ENCODE assay signal across 8 mouse cellular contexts in the genomic region with DNA sequence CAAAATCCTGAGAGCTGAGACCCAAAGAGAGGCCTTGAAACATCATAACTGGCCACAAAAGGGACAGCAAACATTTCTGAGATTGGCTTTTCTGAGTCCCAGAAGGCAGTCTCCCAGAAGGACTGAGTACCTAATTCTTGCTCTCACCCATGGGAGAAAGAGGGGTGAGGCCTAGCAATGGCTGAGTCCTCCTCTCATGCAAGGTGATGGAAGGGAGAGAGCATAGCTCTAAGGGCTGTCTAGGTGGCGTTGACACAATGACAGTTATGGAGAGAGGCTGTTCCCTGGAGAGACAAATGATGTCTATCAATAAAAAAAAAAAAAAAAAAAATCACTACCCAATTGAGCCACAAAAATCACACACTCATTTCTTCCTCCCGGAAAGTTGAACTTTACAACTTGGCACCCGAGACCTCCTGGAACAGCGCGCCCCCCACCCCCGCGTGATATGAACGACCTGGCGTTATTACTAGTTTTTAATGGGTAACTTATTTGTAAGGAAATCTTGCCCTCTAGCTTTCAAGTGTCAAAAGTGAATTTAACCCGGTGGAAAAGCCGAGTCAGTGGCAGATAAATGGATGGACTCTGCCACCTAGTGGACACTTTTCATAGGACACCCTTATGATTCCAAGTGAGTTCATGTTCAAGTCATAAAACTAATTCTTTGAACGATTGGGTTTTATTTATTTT.
DNase-seq lines count a peak whose midpoint lies in the region; ATAC-seq and TF ChIP-seq lines count a peak whose summit lies in the region.

No protein-coding gene starts in this region.

- H3K79me2 ChIP-seq in heart, adult 2 months (replicated peaks; ENCODE audit: control insufficient read depth, insufficient read depth, low read length) = no peaks in the 10 kb centered on the region

- TF ChIP-seq EP300 in heart, adult 2 months (IDR thresholded peaks at IDR 0.05; ENCODE audit: insufficient read depth, low read depth, low read length) = no peak

- intact Hi-C loops in heart, adult 2 months (cut with DNase I) = loop anchor here (1.0 kb wide), 2 partner anchors 146 to 187 kb away; no protein-coding TSS in a partner anchor
- intact Hi-C loops in gastrocnemius, postnatal 14 days (cut with DNase I; ENCODE audit: low total_unique reads) = loop anchor here (2.0 kb wide), 2 partner anchors 145 to 187 kb away; no protein-coding TSS in a partner anchor
- intact Hi-C loops in left cerebral cortex, postnatal 36 days (cut with DNase I) = loop anchor here (1.0 to 10.0 kb wide), 3 partner anchors 146 to 1613 kb away; no protein-coding TSS in a partner anchor

- H3K36me3 ChIP-seq in heart, adult 2 months (ENCODE audit: control insufficient read depth, insufficient read depth, low read length) = no peaks in the 10 kb centered on the region
- no peaks in the 10 kb centered on the region for H3K36me3 ChIP-seq in heart, embryonic 10.5 days
- no peaks in the 10 kb centered on the region for H3K36me3 ChIP-seq in midbrain, embryonic 14.5 days (ENCODE audit: control insufficient read depth, insufficient read depth, low read length)

- H3K4me3 ChIP-seq in heart, adult 2 months = no peak overlapping the region
- no peak overlapping the region for H3K4me3 ChIP-seq in heart, embryonic 10.5 days
- no peak overlapping the region for H3K4me3 ChIP-seq in midbrain, embryonic 14.5 days (replicated peaks; ENCODE audit: low read depth, low read length)

- WGBS in heart, adult 2 months = 11% methylated on average over 12 of the region's 12 CpGs
- 16% methylated on average over 12 of the region's 12 CpGs for WGBS in heart, embryonic 10.5 days
- WGBS in midbrain, embryonic 14.5 days = 17% methylated on average over 12 of the region's 12 CpGs

- no peak overlapping the region for H3K27ac ChIP-seq in heart, adult 2 months
- H3K27ac ChIP-seq in heart, embryonic 10.5 days = no peak overlapping the region
- H3K27ac ChIP-seq in midbrain, embryonic 14.5 days (replicated peaks; ENCODE audit: low read depth, low read length) = no peak overlapping the region

- ATAC-seq in midbrain, embryonic 14.5 days (ENCODE audit: low FRiP score, low TSS enrichment) = no peak; the same call in 1 of the 2 replicates

- H3K4me2 ChIP-seq in midbrain, embryonic 14.5 days (ENCODE audit: low read length) = no peak overlapping the region

- no peak overlapping the region for H3K9ac ChIP-seq in heart, adult 2 months (ENCODE audit: low read depth, low read length)
- no peak overlapping the region for H3K9ac ChIP-seq in midbrain, embryonic 14.5 days (replicated peaks; ENCODE audit: low read length)

- no peak for TF ChIP-seq POLR2A in heart, adult 2 months (IDR thresholded peaks at IDR 0.05; ENCODE audit: insufficient read depth, low read depth, low read length)

- peak; percentile 84 for TF ChIP-seq CTCF in heart, adult 2 months (IDR thresholded peaks at IDR 0.05)

- H3K4me1 ChIP-seq in heart, adult 2 months (ENCODE audit: control insufficient read depth, insufficient read depth, low read length) = no peaks in the 10 kb centered on the region
- H3K4me1 ChIP-seq in heart, embryonic 10.5 days = no peaks in the 10 kb centered on the region
- 0 out of 2 replicates have a peak, but pooled peaks cover 4% of the 10 kb centered on the region for H3K4me1 ChIP-seq in midbrain, embryonic 14.5 days (ENCODE audit: control insufficient read depth, insufficient read depth, low read length)

- no peaks in the 10 kb centered on the region for H3K9me3 ChIP-seq in heart, embryonic 10.5 days
- no peaks in the 10 kb centered on the region for H3K9me3 ChIP-seq in midbrain, embryonic 14.5 days (ENCODE audit: control insufficient read depth, low read length)

- H3K27me3 ChIP-seq in heart, adult 2 months (ENCODE audit: control insufficient read depth, insufficient read depth, low read length) = peaks cover 1% of the 10 kb centered on the region; the same call in 1 of the 2 replicates
- H3K27me3 ChIP-seq in heart, embryonic 10.5 days (ENCODE audit: insufficient read depth, poor library complexity, severe bottlenecking) = peaks cover 25% of the 10 kb centered on the region
- H3K27me3 ChIP-seq in midbrain, embryonic 14.5 days (ENCODE audit: control insufficient read depth, insufficient read depth, low read length) = peaks cover 28% of the 10 kb centered on the region

- peak; percentile 45 to 51 for DNase-seq in heart, adult 2 months
- no peak for DNase-seq in heart, embryonic 10.5 days (ENCODE audit: low spot score)
- peak; percentile 81 to 89 for DNase-seq in cerebellum, postnatal 10 days
- peak; percentile 44 for DNase-seq in gastrocnemius, postnatal 14 days
- peak; percentile 75 for DNase-seq in kidney, adult 18-20 months
- peak; percentile 42 to 64 for DNase-seq in left cerebral cortex, postnatal 36 days (ENCODE audit: low spot score in 2 of 2)
- DNase-seq in midbrain, embryonic 14.5 days = peak; percentile 91
- DNase-seq in spleen, adult 12 weeks (ENCODE audit: low spot score) = peak; percentile 14
